Mouse (Mus musculus): ENCODE measurements around the gene Fbxo7.
A peak's percentile ranks its signal among the peaks of the same experiment; 100 is the strongest.

Gene Fbxo7

GRCm38 (mm10) chr10:86044066-86044465 lies 22.3 kb downstream of the Fbxo7 start:
- DNase-seq: no peak

DNA sequence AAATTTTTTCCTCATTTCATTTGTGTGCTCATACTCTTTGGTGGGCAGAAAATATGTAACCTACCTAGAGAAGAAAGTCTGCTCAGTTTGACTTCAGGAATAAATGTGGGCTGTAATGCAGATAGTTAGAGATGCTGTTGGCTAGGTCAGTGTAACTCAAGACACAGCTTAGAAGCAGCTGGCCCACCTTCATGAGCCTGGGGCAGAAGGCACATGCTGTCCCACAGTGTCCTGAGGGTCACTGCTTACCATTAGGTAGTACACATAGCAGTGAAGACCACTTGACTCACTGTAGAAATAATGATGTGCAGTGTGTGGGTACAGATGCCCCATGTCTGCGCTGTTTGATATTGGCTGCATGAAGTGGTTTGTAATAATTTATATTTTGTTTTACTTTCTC lies 24.6 kb downstream of the Fbxo7 start:
- peak; percentile 0 for DNase-seq

GRCm38 (mm10) chr10:86047786-86048185 lies 26.0 kb downstream of the Fbxo7 start:
- DNase-seq: no peak

GRCm38 (mm10) chr10:86050522-86050921 lies 28.8 kb downstream of the Fbxo7 start:
- no peak for DNase-seq

DNA sequence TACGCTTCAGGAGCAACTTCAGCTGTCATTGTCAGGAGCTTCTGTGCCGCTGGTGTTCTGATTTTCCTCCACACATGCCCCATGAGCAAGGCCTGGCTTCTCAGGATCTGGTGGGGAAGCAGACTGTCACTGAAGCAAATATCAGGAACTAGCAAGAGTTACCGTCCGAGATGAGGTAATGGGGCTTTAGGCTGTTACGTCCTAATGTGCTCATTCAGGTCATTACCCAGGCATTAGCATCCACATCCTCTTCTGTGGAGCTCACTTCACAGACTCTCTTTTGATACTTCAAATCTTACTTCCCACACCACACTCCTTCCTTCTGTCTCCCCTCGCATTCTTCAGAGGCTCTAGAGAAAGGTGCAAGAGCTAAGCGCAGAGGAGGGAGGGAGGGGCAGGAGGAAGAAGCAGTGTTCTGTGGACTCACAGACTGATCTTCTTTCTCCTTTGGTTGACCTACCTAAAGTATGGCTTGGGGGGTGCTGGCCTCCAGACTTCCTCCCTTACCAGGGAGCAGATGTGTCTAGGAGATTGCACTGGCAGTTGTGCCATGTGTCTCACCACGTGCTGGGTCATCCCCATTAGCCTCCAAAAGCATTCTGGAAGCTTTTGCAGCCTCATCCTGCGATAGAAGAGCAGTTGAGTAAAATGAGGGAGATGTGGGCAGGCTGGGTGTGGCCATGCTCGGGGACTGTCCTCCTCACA lies 31.2 kb downstream of the Fbxo7 start:
- DNase-seq: peak; percentile 46

- DNase-seq: no peak
Measured at GRCm38 (mm10) chr10:86056297-86056903, 34.6 kb downstream of the Fbxo7 start.

DNA sequence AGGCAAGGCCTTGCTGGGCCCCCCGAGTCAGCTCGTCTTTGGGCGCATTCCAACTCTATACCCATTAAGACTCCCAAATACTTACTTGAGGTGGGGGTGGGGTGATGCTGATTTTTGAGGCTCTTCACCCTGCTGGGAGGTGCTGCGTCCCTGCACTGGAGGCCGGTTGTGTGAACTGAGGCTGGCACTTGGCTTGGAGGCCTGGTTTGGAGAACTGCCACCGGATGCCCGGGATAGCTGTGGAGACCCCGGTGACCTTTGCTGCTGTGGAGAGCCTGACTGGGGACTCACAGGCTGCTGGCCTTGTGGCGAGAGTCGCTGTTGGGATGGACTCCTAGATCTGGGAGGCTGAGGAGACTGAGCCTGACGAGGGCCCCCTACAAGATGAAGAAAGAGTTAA lies 35.5 kb downstream of the Fbxo7 start:
- DNase-seq: no peak

DNA sequence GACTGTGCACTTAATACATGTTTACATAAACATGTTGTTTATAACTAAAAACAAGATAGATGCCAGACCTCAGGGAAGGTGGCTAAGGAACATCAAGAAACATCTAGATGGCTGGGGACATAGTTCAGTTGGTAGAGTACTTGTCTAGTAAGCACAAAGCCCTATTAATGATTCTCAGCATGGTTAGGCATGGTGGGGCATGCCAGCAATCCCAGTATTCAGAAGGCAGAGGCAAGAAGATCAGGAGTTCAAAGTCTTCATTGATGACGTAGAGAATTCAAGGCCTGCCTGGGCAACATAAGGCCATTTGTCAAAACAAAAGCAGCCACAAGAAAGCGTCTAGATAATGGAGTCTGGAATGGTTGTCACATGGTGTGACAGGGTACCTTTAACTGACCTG lies 35.9 kb downstream of the Fbxo7 start:
- DNase-seq: no peak

- no peak for DNase-seq
Measured at GRCm38 (mm10) chr10:86060267-86060666, 38.5 kb downstream of the Fbxo7 start.

DNA sequence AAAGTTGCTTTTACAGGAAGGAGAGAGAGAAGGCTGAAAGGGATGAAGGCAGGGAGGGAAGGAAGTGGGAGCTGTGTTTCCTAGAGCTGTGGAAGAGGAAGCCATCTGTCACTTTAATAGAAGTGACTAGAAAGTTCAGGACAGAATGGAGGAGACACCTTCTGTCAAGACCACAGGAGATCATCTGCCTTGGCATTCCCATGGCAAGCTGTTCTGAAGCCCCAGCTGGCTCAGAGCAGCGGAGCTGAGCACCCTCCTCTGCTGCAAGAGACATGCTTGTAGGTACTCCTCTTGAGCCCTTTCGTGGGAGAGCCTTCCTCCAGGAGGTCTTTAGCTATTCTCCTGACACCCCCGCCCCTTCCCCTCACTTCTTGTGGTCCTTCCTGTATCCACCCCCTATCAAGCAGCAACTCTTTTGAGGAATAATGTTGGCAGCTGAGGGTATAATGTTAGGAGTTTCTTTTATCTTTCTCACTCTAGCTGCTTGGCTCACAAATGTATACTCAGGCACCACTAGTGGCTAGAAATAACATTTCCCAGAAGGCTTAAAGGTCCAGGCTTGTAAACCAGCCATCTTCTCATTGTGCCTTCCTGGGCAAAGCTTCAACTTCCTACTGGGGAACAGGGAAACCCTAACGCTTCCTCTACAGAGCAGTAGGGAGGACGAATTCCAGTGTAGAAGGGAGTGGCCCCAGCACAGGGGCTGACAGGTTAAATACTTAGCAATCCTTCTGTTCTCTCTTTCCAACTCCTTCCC lies 40.7 kb downstream of the Fbxo7 start:
- no peak for DNase-seq

DNA sequence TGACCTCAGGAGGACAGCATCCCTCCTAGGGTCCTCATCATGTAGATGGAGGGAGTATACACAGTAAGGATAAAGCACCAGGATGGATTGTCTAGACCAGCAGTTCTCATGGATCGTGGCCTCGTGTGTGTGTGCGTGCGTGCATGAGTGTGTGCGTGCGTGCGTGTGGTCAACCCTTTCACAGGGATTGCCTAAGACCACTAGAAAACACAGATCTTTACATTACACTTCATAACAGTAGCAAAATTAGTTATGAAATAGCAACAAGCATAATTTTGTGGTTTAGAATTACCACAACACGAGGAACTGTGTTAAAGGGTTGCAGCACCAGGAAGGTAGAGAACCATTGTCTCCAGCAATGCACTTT lies 41.2 kb downstream of the Fbxo7 start:
- no peak for DNase-seq

- DNase-seq: peak; percentile 59
Measured at GRCm38 (mm10) chr10:86064937-86065336, 43.2 kb downstream of the Fbxo7 start.

DNA sequence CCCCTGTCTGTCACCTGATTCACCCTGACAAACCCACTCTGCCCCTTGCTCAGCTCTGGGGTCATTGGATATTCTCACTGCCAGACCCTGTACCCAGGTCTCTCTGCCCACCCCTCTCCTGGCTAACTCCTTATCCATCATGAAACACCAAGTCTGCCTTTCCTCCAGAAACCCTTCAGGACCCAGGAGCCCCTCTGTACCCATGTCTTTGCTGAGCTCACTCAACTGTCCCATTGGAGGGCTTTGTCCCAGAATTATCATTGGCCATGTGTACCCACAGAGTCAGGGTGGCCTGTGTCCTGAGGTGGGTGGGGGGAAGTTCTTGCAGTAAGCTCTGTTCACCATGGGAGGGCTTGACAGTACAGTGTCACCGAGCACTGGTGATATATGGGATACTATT lies 43.9 kb downstream of the Fbxo7 start:
- DNase-seq: no peak

- no peak for DNase-seq
Measured at GRCm38 (mm10) chr10:86066651-86067050, 44.9 kb downstream of the Fbxo7 start.

- no peak for DNase-seq
Measured at GRCm38 (mm10) chr10:86067911-86068310, 46.1 kb downstream of the Fbxo7 start.

DNA sequence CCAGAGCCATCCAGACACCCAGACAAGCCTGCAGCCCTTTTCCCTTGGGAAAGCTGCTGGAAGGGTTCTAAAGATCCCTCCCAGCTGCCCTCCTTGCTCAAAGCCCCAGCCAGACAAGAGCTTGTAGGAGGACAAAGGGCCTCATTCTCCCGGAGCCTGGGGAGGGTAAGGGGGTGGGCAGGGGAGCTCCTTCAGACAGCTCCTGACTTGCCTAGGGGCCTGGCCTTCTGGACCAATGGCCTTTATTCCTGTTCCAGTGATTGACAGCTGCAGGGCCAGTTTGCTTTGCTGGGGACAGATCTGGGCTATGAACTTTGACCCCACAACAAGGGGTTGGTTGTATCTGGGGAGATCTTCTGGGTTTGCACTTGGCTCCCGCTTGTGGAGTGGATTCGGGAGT lies 47.6 kb downstream of the Fbxo7 start:
- no peak for DNase-seq

DNA sequence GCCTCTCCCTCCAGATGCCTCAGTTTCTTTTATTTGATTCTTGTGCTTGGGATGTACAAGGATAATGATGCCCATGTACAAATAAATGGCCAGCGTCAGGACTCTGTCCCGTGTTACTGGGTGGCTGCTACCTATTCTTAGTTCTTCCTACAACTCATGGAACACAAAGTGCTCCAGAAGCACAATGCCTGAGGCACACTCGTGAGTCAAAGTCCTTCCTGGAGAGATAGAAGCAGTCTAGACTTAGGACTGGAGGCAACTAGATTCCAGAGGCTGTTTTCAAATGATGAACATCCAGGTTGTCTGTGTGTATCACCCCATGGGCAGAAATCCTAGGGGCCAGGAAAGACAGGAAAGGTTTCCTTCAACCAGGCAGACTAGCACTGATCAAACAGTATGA lies 49.0 kb downstream of the Fbxo7 start:
- no peak for DNase-seq

DNA sequence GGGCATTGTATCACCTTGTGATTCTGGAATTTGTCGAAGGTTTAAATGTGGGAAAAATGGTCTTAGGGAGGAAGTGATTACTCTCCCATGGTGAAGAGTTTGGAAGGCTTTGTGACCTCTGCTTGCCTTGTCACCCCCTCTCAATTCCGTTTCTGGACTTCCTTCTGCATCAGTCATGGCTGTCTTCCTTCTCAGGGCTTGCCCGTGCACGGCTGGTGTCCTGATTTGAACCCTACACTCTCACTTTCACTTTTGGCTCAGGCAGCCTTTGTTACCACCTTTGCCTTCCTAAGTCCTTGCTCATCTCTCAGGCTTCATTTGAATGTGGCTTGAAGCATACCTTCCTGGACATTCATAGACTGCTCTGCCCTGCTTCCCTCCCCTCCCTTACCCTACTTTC lies 52.4 kb downstream of the Fbxo7 start:
- DNase-seq: no peak

DNA sequence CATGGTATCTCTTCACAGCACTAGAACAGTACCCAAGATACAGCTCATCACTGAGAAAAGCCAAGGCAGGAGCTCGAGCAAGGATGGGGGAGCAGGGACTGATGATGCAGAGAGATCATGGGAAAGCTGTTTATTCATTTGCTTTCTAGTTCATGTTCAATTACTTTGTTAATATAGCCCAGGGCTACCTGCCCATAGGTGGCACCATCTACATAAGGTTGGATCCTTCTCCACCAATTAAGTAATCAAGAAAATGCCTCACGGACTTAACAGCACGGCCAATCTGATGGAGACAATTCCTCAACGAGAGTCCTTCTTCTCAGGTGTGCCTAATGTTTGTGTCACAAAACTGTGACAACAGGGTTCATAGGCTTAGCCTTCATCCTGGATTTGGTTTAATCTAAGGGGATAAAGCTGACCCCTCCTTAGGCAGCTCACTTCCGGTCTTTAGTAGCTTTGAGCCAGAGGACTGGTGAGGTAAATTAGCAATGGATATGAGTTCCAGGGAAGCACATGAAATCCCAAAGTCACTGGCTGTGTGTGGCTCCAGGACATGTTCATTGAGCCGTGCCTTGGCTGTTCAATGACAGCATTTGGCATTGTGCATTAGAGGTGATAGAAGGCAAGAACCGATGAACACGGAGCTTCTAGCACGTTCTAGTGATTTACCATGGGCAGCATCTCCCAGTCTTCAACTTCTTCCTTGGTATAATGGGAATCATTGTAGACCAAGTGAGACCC lies 53.4 kb downstream of the Fbxo7 start:
- DNase-seq: no peak

DNA sequence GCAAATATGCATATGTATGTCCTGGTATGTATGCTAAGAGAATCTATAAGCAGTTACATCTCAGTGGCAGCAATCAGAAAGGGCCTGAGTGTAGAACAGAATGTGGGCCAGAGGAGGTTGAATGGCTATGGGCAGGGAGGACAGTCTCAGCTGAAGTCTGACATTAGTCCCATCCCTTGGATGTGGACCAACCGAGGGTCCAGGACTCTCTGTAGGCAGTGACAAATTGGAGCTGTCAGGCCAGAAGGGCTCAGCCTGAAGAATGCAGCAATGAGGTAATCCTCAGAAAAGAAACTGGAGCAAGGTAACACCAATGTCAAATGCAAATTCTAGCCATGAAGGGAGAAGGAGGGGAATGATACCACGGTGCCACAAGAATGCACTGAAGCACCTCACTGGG lies 55.5 kb downstream of the Fbxo7 start:
- no peak for DNase-seq

DNA sequence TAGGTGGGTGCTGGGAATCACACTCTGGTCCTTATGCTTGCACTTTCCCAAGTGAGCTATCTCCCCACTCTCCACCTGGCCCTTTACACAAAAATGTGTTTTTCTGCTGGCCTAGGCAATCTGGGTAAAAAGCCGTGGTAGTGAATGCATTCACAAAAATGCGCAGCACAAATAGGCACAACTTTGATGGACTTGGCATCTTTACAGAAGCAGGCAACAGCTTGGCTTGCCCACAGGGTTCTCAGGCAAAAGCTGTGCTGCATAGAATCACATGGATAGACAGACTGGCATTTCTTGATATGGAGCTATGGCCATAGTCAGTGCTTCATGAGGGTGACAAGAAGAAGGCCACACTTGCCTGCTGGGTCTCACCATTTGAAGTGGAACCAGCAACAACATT lies 57.0 kb downstream of the Fbxo7 start:
- DNase-seq: no peak

- DNase-seq: peak; percentile 15
Measured at GRCm38 (mm10) chr10:86079921-86080320, 58.1 kb downstream of the Fbxo7 start.

DNA sequence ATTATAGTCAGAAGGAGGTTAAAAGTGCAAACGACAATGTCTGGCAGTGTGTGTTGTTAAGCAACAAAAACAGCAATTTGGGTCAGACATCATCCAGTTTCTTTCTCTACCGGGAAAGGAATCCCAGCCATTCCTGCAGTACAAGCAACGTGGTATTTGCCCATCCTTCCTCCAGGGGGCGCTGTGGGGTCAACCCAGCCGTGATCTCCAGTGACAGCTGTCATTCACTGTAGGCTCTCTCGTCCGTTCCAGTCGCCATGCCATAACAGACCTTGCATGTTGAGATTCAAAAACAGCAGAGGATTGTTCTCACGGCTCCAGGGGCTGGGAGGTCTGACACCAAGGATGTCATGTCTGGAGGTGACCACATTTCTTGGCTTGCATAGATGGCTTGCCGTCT lies 70.1 kb downstream of the Fbxo7 start:
- peak; percentile 62 for DNase-seq

All from liver (tissue).